Mouse (Mus musculus) kidney, embryonic 14.5 days (tissue): ENCODE data around the gene Ptprh. TPM values are rescaled to one million over a fixed set of nuclear protein-coding genes. Genes with fewer than 3 reads are reported as not detected.

Experiments
- ATAC-seq: fragments of 200-750 bp; cut with Nextera tagmentation; 2 replicates; pipeline ENCODE4 v1.8.0; 2017; ENCODE audit warnings: moderate number of reproducible peaks, mild to moderate bottlenecking, moderate TSS enrichment, moderate library complexity; ENCODE audit not compliant: low FRiP score, low TSS enrichment
- H3K27ac ChIP-seq: fragments of 300-500 bp; sonication (generic); 2 replicates; pipeline ENCODE4 v1.5.1; 2014; ENCODE audit warnings: low read depth, mild to moderate bottlenecking, low read length, moderate library complexity, mixed read lengths
- H3K27me3 ChIP-seq: fragments of 300-500 bp; sonication (generic); 2 replicates; pipeline ENCODE4 v1.6.1; 2014; ENCODE audit warnings: mild to moderate bottlenecking, low read length; ENCODE audit not compliant: control insufficient read depth, insufficient read depth
- H3K36me3 ChIP-seq: fragments of 300-500 bp; sonication (generic); 2 replicates; pipeline ENCODE4 v1.6.1; 2014; ENCODE audit warnings: low read length, mixed read lengths; ENCODE audit not compliant: control insufficient read depth, insufficient read depth
- H3K4me1 ChIP-seq: fragments of 300-500 bp; sonication (generic); 2 replicates; pipeline ENCODE4 v1.6.1; 2014; ENCODE audit warnings: low read length, mixed read lengths; ENCODE audit not compliant: control insufficient read depth, insufficient read depth
- H3K4me2 ChIP-seq: fragments of 300-500 bp; sonication (generic); replicated peaks from 2 replicates; pipeline ENCODE4 v1.6.1; 2014; ENCODE audit warnings: low read depth, mild to moderate bottlenecking, low read length
- H3K4me3 ChIP-seq: fragments of 300-500 bp; sonication (generic); 2 replicates; pipeline ENCODE4 v1.5.1; 2014; ENCODE audit warnings: mild to moderate bottlenecking, low read length
- H3K9ac ChIP-seq: fragments of 300-500 bp; sonication (generic); 2 replicates; pipeline ENCODE4 v1.6.1; 2014; ENCODE audit warnings: low read depth, mild to moderate bottlenecking, low read length, moderate library complexity
- H3K9me3 ChIP-seq: fragments of 300-500 bp; sonication (generic); 2 replicates; pipeline ENCODE4 v1.6.1; 2016; ENCODE audit warnings: low read length; ENCODE audit not compliant: control insufficient read depth
- WGBS: fragments of 180-500 bp; shearing (Covaris S2); extraction: QIAGEN DNeasy Blood & Tissue Kit; methylation state at CpG from one replicate; pipeline ENCODE4 v1.1.7; 2014; 5-methylcytosine and 5-hydroxymethylcytosine counted together
- polyA plus RNA-seq: library from polyadenylated mRNA; unstranded; fragments of >200 nt; fragmentation: Nextera tagmentation; extraction: Ambion mirVana; gene quantifications from 2 replicates; pipeline ENCODE4 v1.2.1, GENCODE M21; 2014

Ptprh gene
- polyA plus RNA-seq: 0.09 TPM in 1 of 2 replicates, not detected in the other

- no peak within 1 kb of the TSS for H3K9ac ChIP-seq
- H3K4me1 ChIP-seq: no peaks in the 10 kb centered on the region
- no peaks in the 10 kb centered on the region for H3K27me3 ChIP-seq
- no peaks in the 10 kb centered on the region for H3K36me3 ChIP-seq
- 76% methylated on average over 6 of the region's 6 CpGs for WGBS
- no peak within 1 kb of the TSS for H3K4me3 ChIP-seq
- no peak for ATAC-seq
- H3K4me2 ChIP-seq: no peak within 1 kb of the TSS
- H3K9me3 ChIP-seq: no peaks in the 10 kb centered on the region
- H3K27ac ChIP-seq: no peak within 1 kb of the TSS
These were observed at the start of gene Ptprh for GRCm38 (mm10) chr7:4603873-4604272. Gene Ptprh (minus strand): TSS chr7:4604041.

DNA sequence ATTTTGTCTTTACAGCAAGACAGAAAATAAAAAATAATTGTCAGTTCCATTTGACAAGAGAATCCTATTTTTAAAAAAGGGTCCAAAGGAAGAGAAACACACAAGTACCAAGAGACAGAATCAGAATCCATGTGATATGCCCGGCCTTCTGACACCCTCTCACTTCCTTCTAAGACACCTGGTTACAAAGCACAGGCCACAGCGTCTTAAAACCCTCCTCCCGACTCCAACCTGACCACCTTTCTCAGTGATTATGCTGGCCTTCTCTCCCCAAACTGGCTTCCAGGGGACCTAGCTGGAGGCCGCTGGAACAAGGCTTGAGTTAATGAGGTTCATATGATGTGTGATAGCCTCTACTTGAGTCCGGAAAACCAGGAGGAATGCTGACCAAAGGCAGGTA, 49.5 kb upstream of the Ptprh start:
- H3K9me3 ChIP-seq: no peaks in the 10 kb centered on the region
- no peak overlapping the region for H3K4me3 ChIP-seq
- no peaks in the 10 kb centered on the region for H3K27me3 ChIP-seq
- H3K36me3 ChIP-seq: no peaks in the 10 kb centered on the region
- no peak overlapping the region for H3K4me2 ChIP-seq
- WGBS: 83% methylated on average over 5 of the region's 5 CpGs
- peaks cover 16% of the 10 kb centered on the region for H3K4me1 ChIP-seq
- no peak overlapping the region for H3K9ac ChIP-seq
- ATAC-seq: no peak
- H3K27ac ChIP-seq: no peak overlapping the region

DNA sequence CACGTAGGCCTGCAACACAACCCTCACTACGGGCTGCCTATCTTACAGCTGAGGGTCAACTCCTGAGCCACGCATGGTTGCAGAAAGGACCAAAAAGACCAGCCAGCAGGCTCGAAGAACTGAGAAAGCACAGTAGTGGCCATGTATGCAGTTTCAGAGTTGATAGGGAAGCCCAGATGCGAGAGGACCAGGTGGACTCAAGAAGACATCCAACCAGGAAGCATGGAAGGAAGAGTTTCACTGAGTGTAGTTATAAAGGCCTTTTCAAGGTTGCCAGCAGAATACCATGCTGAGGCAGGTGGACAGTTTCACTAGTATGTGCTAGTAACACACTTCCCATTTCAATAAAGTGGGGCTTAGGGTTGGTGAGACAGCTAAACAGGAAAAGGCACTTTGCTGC, 48.9 kb upstream of the Ptprh start:
- Histone ChIP-seq H3K9me3 (no peaks in the 10 kb centered on the region), H3K27ac (no peak overlapping the region), H3K4me2 (no peak overlapping the region), H3K4me1 (peaks cover 15% of the 10 kb centered on the region), H3K36me3 (no peaks in the 10 kb centered on the region), H3K27me3 (no peaks in the 10 kb centered on the region), H3K9ac (no peak overlapping the region), H3K4me3 (no peak overlapping the region)
- ATAC-seq: no peak
- WGBS: 88% methylated on average over 5 of the region's 5 CpGs

DNA sequence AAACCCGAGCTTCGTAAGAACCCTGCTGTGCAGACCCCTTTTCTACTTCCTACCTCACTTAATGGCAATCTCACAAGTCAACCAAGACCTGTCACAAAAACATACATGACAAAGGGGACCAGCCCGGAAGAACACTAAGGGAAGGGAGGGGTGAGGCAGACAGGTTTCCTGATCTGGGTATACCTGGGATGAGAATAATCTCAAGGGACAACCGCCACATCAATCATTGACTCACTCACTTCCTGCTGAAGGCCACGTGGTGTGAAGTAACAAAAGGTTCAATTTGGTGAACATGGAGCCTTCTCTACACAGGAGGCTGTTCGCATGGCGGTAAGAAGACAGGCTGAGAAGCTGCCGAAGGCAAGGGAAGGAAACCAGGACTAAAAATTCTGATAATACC, 47.7 kb upstream of the Ptprh start:
- H3K36me3 ChIP-seq: peaks cover 5% of the 10 kb centered on the region; the same call in 1 of the 2 replicates
- H3K27me3 ChIP-seq: no peaks in the 10 kb centered on the region
- no peaks in the 10 kb centered on the region for H3K9me3 ChIP-seq
- H3K9ac ChIP-seq: no peak overlapping the region
- H3K4me2 ChIP-seq: no peak overlapping the region
- H3K4me1 ChIP-seq: peaks cover 4% of the 10 kb centered on the region
- no peak overlapping the region for H3K27ac ChIP-seq
- ATAC-seq: no peak
- H3K4me3 ChIP-seq: no peak overlapping the region
- 73% methylated on average over 8 of the region's 8 CpGs for WGBS

DNA sequence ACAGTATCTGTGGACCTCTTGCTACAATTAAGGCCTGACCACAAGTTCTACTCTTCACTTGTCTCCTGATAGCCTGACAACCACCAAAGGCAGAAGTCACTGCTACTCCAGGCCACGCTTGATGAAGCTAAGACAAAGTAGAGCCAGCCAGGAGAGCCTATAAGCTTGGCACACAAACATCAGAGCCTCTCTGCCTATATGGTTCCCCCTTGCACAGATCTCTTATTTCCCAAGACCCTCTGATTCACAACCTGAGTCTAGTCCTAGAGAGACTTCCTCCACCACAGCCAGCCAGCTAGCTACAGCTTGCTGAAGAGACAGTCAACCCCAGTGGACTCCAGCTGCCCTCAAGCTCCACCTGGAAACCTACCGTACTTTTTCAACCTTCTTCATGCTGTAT, 44.2 kb upstream of the Ptprh start:
- Histone ChIP-seq H3K27ac (no peak overlapping the region), H3K4me2 (no peak overlapping the region), H3K27me3 (no peaks in the 10 kb centered on the region), H3K9me3 (no peaks in the 10 kb centered on the region), H3K4me1 (no peaks in the 10 kb centered on the region), H3K36me3 (peaks cover 27% of the 10 kb centered on the region), H3K9ac (no peak overlapping the region), H3K4me3 (no peak overlapping the region)
- ATAC-seq: no peak
- 91% methylated on average over 2 of the region's 2 CpGs for WGBS

- Histone ChIP-seq H3K4me3 (no peak overlapping the region), H3K9ac (no peak overlapping the region), H3K9me3 (no peaks in the 10 kb centered on the region), H3K36me3 (peaks cover 32% of the 10 kb centered on the region), H3K4me1 (no peaks in the 10 kb centered on the region), H3K4me2 (no peak overlapping the region), H3K27me3 (no peaks in the 10 kb centered on the region), H3K27ac (no peak overlapping the region)
- no peak for ATAC-seq
- WGBS: 62% methylated on average over 6 of the region's 6 CpGs
These were observed 43.5 kb upstream of the Ptprh start for GRCm38 (mm10) chr7:4647291-4647690.

GRCm38 (mm10) chr7:4646806-4647205, 43.0 kb upstream of the Ptprh start:
- no peak for ATAC-seq
- H3K27me3 ChIP-seq: no peaks in the 10 kb centered on the region
- H3K9me3 ChIP-seq: no peaks in the 10 kb centered on the region
- WGBS: 88% methylated on average over 3 of the region's 3 CpGs
- no peaks in the 10 kb centered on the region for H3K4me1 ChIP-seq
- peaks cover 37% of the 10 kb centered on the region for H3K36me3 ChIP-seq
- no peak overlapping the region for H3K27ac ChIP-seq
- H3K4me2 ChIP-seq: no peak overlapping the region
- no peak overlapping the region for H3K4me3 ChIP-seq
- no peak overlapping the region for H3K9ac ChIP-seq

GRCm38 (mm10) chr7:4643225-4643624, 39.4 kb upstream of the Ptprh start:
- Histone ChIP-seq H3K4me2 (no peak overlapping the region), H3K36me3 (peaks cover 68% of the 10 kb centered on the region), H3K4me1 (no peaks in the 10 kb centered on the region), H3K27ac (no peak overlapping the region), H3K9me3 (no peaks in the 10 kb centered on the region), H3K27me3 (no peaks in the 10 kb centered on the region), H3K9ac (no peak overlapping the region), H3K4me3 (no peak overlapping the region)
- no peak for ATAC-seq
- WGBS: 95% methylated on average over 6 of the region's 6 CpGs

DNA sequence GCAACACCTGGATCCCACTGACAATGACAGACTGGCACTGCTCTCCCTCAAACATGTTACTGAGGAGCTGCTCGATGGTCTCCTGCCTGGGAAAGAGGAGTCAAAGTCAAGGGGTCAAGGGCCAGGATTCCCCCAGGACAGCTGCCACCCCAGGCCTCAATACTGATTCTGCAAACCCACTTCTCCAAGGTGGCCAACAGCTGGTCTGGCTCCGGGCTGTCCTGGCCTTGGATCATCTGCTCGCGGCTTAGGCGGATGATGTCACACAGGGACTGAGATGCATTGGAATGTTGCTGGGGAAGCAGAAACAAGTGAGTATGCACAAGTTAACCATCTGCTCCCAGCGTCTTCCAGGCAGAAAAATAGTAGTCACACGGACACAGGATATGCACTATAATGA, 38.1 kb upstream of the Ptprh start:
- Histone ChIP-seq H3K27me3 (no peaks in the 10 kb centered on the region), H3K4me2 (no peak overlapping the region), H3K9ac (no peak overlapping the region), H3K4me1 (no peaks in the 10 kb centered on the region), H3K4me3 (no peak overlapping the region), H3K27ac (no peak overlapping the region), H3K9me3 (no peaks in the 10 kb centered on the region), H3K36me3 (peaks cover 79% of the 10 kb centered on the region)
- 85% methylated on average over 7 of the region's 7 CpGs for WGBS
- ATAC-seq: no peak

DNA sequence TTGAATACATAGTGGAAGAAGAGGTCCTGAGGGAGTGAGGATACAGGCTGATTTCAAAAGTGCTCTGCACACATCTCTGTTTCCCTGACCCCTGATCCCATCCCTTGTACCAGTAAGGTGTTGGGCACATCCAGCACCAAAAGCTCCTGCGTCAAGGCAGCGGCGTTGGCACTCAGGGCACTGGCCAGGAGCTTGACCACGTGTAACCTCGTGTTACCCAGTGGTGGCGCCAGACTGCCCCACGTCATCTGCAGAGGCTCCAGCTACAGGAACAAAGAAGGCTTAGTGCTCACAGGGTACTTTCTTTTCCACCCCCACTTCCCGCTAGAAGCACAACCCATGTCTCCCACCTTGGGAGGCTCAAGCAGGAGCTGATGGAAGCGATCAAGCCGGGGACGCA, 37.3 kb upstream of the Ptprh start:
- no peak for ATAC-seq
- Histone ChIP-seq H3K27ac (no peak overlapping the region), H3K4me1 (no peaks in the 10 kb centered on the region), H3K27me3 (no peaks in the 10 kb centered on the region), H3K9me3 (no peaks in the 10 kb centered on the region), H3K4me2 (no peak overlapping the region), H3K4me3 (no peak overlapping the region), H3K9ac (no peak overlapping the region), H3K36me3 (peaks cover 79% of the 10 kb centered on the region)
- 87% methylated on average over 11 of the region's 11 CpGs for WGBS
